Mouse (Mus musculus) heart, embryonic 13.5 days (tissue): Measurements from ENCODE around the gene Fzd9. TPM values are rescaled to one million over a fixed set of nuclear protein-coding genes. Genes with fewer than 3 reads are reported as not detected.

ENCODE experiments used
- ATAC-seq: fragments of 200-750 bp; cut with Nextera tagmentation; 2 replicates; pipeline ENCODE4 v1.8.0; 2017; ENCODE audit warnings: moderate TSS enrichment; ENCODE audit not compliant: insufficient number of reproducible peaks, low FRiP score, low TSS enrichment; ENCODE audit errors: extremely low read depth
- H3K27ac ChIP-seq: fragments of 300-500 bp; sonication (generic); replicated peaks from 2 replicates; pipeline ENCODE4 v1.5.1; 2015; ENCODE audit warnings: moderate library complexity, mild to moderate bottlenecking, inconsistent platforms
- H3K27me3 ChIP-seq: fragments of 300-500 bp; sonication (generic); replicated peaks from 2 replicates; pipeline ENCODE4 v1.6.1; 2015; ENCODE audit warnings: mild to moderate bottlenecking, inconsistent platforms
- H3K36me3 ChIP-seq: fragments of 300-500 bp; sonication (generic); 2 replicates; pipeline ENCODE4 v1.6.1; 2015; ENCODE audit warnings: mild to moderate bottlenecking, inconsistent platforms
- H3K4me1 ChIP-seq: fragments of 300-500 bp; sonication (generic); 2 replicates; pipeline ENCODE4 v1.6.1; 2015; ENCODE audit warnings: inconsistent platforms
- H3K4me2 ChIP-seq: fragments of 300-500 bp; sonication (generic); 2 replicates; pipeline ENCODE4 v1.6.1; 2015; ENCODE audit warnings: inconsistent platforms, mild to moderate bottlenecking, moderate library complexity
- H3K4me3 ChIP-seq: fragments of 300-500 bp; sonication (generic); 2 replicates; pipeline ENCODE4 v1.5.1; 2015; ENCODE audit warnings: moderate library complexity, mild to moderate bottlenecking, inconsistent platforms
- H3K9ac ChIP-seq: fragments of 300-500 bp; sonication (generic); 2 replicates; pipeline ENCODE4 v1.6.1; 2015; ENCODE audit warnings: inconsistent platforms, mild to moderate bottlenecking, moderate library complexity
- H3K9me3 ChIP-seq: fragments of 300-500 bp; sonication (generic); 2 replicates; pipeline ENCODE4 v1.6.1; 2016; ENCODE audit warnings: inconsistent platforms
- WGBS: fragments of 180-500 bp; shearing (Covaris S2); methylation state at CpG from one replicate; pipeline ENCODE4 v1.1.7; 2015; ENCODE audit warnings: mixed read lengths; 5-methylcytosine and 5-hydroxymethylcytosine counted together
- polyA plus RNA-seq: library from polyadenylated mRNA; unstranded; fragments of >200 nt; fragmentation: Nextera tagmentation; extraction: Ambion mirVana; gene quantifications from 2 replicates; pipeline ENCODE4 v1.2.1, GENCODE M21; 2015

Fzd9 gene
- polyA plus RNA-seq, 1 experiment from 2014 or later: 5.4 TPM

GRCm38 (mm10) chr5:135270361-135270760, 19.3 kb upstream of the Fzd9 start:
- Histone ChIP-seq H3K27me3 (no peaks in the 10 kb centered on the region), H3K4me2 (no peak overlapping the region), H3K27ac (no peak overlapping the region), H3K36me3 (no peaks in the 10 kb centered on the region), H3K4me1 (peaks cover 23% of the 10 kb centered on the region), H3K9me3 (no peaks in the 10 kb centered on the region), H3K9ac (no peak overlapping the region), H3K4me3 (no peak overlapping the region)
- ATAC-seq: no peak
- 78% methylated on average over 4 of the region's 4 CpGs for WGBS

GRCm38 (mm10) chr5:135269451-135269850, 18.4 kb upstream of the Fzd9 start:
- no peak for ATAC-seq
- 57% methylated on average over 8 of the region's 8 CpGs for WGBS

GRCm38 (mm10) chr5:135264548-135264947, 13.5 kb upstream of the Fzd9 start:
- Histone ChIP-seq H3K4me3 (peak overlapping the region; percentile 25), H3K4me1 (peaks cover 19% of the 10 kb centered on the region), H3K9me3 (no peaks in the 10 kb centered on the region), H3K4me2 (peak overlapping the region; percentile 52), H3K27ac (peak overlapping the region; percentile 73), H3K9ac (peak overlapping the region; percentile 42; the same call in 1 of the 2 replicates), H3K36me3 (no peaks in the 10 kb centered on the region), H3K27me3 (no peaks in the 10 kb centered on the region)
- WGBS: 42% methylated on average over 9 of the region's 9 CpGs
- ATAC-seq: no peak

More at GRCm38 (mm10) chr5:135269451-135269850, 18.4 kb upstream of the Fzd9 start:
- Histone ChIP-seq H3K9ac (no peak overlapping the region; the same call in 1 of the 2 replicates), H3K27ac (peak overlapping the region; percentile 50; the same call in 1 of the 2 replicates), H3K4me2 (no peak overlapping the region), H3K9me3 (no peaks in the 10 kb centered on the region), H3K4me3 (no peak overlapping the region), H3K27me3 (no peaks in the 10 kb centered on the region), H3K4me1 (peaks cover 18% of the 10 kb centered on the region), H3K36me3 (no peaks in the 10 kb centered on the region)

GRCm38 (mm10) chr5:135263866-135264503, 13.0 kb upstream of the Fzd9 start:
- Histone ChIP-seq H3K9me3 (no peaks in the 10 kb centered on the region), H3K9ac (peak overlapping the region; percentile 55), H3K27ac (peak overlapping the region; percentile 73), H3K36me3 (no peaks in the 10 kb centered on the region), H3K4me1 (peaks cover 13% of the 10 kb centered on the region), H3K4me2 (peak overlapping the region; percentile 52), H3K4me3 (peak overlapping the region; percentile 25), H3K27me3 (no peaks in the 10 kb centered on the region)
- WGBS: 15% methylated on average over 17 of the region's 17 CpGs
- peak; percentile 68; the same call in 1 of the 2 replicates for ATAC-seq

GRCm38 (mm10) chr5:135258280-135259150, 7.5 kb upstream of the Fzd9 start:
- H3K27me3 ChIP-seq: no peaks in the 10 kb centered on the region
- peak overlapping the region; percentile 87 for H3K27ac ChIP-seq
- WGBS: 38% methylated on average over 30 of the region's 30 CpGs
- H3K4me2 ChIP-seq: peak overlapping the region; percentile 63
- H3K4me1 ChIP-seq: peaks cover 18% of the 10 kb centered on the region
- peak overlapping the region; percentile 36 for H3K4me3 ChIP-seq
- H3K36me3 ChIP-seq: no peaks in the 10 kb centered on the region
- peaks cover 8% of the 10 kb centered on the region for H3K9me3 ChIP-seq
- H3K9ac ChIP-seq: peak overlapping the region; percentile 79
- no peak for ATAC-seq

GRCm38 (mm10) chr5:135257559-135257958, 6.5 kb upstream of the Fzd9 start:
- no peak overlapping the region for H3K4me2 ChIP-seq
- H3K27ac ChIP-seq: peak overlapping the region; percentile 87; the same call in 1 of the 2 replicates
- no peak overlapping the region for H3K9ac ChIP-seq
- no peak overlapping the region for H3K4me3 ChIP-seq
- 70% methylated on average over 12 of the region's 12 CpGs for WGBS
- no peak for ATAC-seq
- H3K36me3 ChIP-seq: no peaks in the 10 kb centered on the region
- H3K27me3 ChIP-seq: no peaks in the 10 kb centered on the region
- H3K9me3 ChIP-seq: peaks cover 8% of the 10 kb centered on the region
- H3K4me1 ChIP-seq: peaks cover 26% of the 10 kb centered on the region

- H3K9ac ChIP-seq: no peak overlapping the region
- H3K27ac ChIP-seq: no peak overlapping the region
- H3K9me3 ChIP-seq: peaks cover 8% of the 10 kb centered on the region
- peaks cover 32% of the 10 kb centered on the region for H3K4me1 ChIP-seq
- no peak overlapping the region for H3K4me2 ChIP-seq
- H3K36me3 ChIP-seq: no peaks in the 10 kb centered on the region
- ATAC-seq: no peak
- no peaks in the 10 kb centered on the region for H3K27me3 ChIP-seq
- 76% methylated on average over 3 of the region's 3 CpGs for WGBS
- no peak overlapping the region for H3K4me3 ChIP-seq
Observed at GRCm38 (mm10) chr5:135256166-135256565, 5.1 kb upstream of the Fzd9 start.

GRCm38 (mm10) chr5:135253741-135254401, 2.8 kb upstream of the Fzd9 start:
- Histone ChIP-seq H3K27ac (0 out of 2 replicates have a peak overlapping the region, but pooled peaks have one; percentile 5), H3K4me1 (peaks cover 51% of the 10 kb centered on the region), H3K9me3 (peaks cover 8% of the 10 kb centered on the region), H3K36me3 (no peaks in the 10 kb centered on the region), H3K27me3 (peaks cover 21% of the 10 kb centered on the region), H3K9ac (peak overlapping the region; percentile 56), H3K4me3 (no peak overlapping the region), H3K4me2 (no peak overlapping the region)
- no peak for ATAC-seq
- 24% methylated on average over 12 of the region's 12 CpGs for WGBS

GRCm38 (mm10) chr5:135250186-135251078, 598 bp downstream of the Fzd9 start:
- peaks cover 21% of the 10 kb centered on the region for H3K36me3 ChIP-seq
- ATAC-seq: no peak; the same call in 1 of the 2 replicates
- peak overlapping the region; percentile 80 for H3K9ac ChIP-seq
- no peaks in the 10 kb centered on the region for H3K9me3 ChIP-seq
- H3K4me2 ChIP-seq: peak overlapping the region; percentile 89
- H3K4me3 ChIP-seq: peak overlapping the region; percentile 59
- 2% methylated on average over 92 of the region's 92 CpGs for WGBS
- H3K27ac ChIP-seq: no peak overlapping the region
- H3K27me3 ChIP-seq: peaks cover 23% of the 10 kb centered on the region
- H3K4me1 ChIP-seq: peaks cover 53% of the 10 kb centered on the region

GRCm38 (mm10) chr5:135248956-135249676, 1.9 kb downstream of the Fzd9 start:
- Histone ChIP-seq H3K9ac (peak overlapping the region; percentile 9; the same call in 1 of the 2 replicates), H3K9me3 (no peaks in the 10 kb centered on the region), H3K27me3 (peaks cover 23% of the 10 kb centered on the region), H3K4me1 (peaks cover 49% of the 10 kb centered on the region), H3K4me3 (0 out of 2 replicates have a peak overlapping the region, but pooled peaks have one; percentile 9), H3K36me3 (peaks cover 34% of the 10 kb centered on the region), H3K4me2 (peak overlapping the region; percentile 89), H3K27ac (no peak overlapping the region)
- 84% methylated on average over 16 of the region's 16 CpGs for WGBS
- no peak for ATAC-seq
